Mouse (Mus musculus) megakaryocyte progenitor cell, adult 5-6 weeks (primary cell): ENCODE data around the gene Hoxb3. TPM values are rescaled to one million over a fixed set of nuclear protein-coding genes. Genes with fewer than 3 reads are reported as not detected.

Experiments
- ATAC-seq: replicated peaks from 2 replicates; pipeline ENCODE4 v1.8.0; 2016; ENCODE audit warnings: mild to moderate bottlenecking, moderate TSS enrichment, inconsistent platforms; ENCODE audit not compliant: poor library complexity
- total RNA-seq, 2 experiments: library from RNA; stranded (forward) in 1 of 2; stranded (reverse) in 1 of 2; fragments of 157-497, 149-512 nt in 1 of 2; fragments of 200-1000 nt in 1 of 2; gene quantifications; 2 replicates each; pipeline versions ENCODE4 v1.2.3 to v1.2.4; 2015 to 2017

Hoxb3 gene
- total RNA-seq (2015): 1.2 and 1.6 TPM in 2 replicates
- 0.83 and 1.3 TPM in 2 replicates for total RNA-seq (2017)

GRCm38 (mm10) chr11:96323154-96323553 is at the start of gene Hoxb3:
Gene Hoxb3, plus strand, starts transcription at chr11:96323326.
- ATAC-seq: no peak

GRCm38 (mm10) chr11:96274428-96274827 is 48.7 kb upstream of the Hoxb3 start:
- no peak for ATAC-seq

- ATAC-seq: no peak
These were observed 47.2 kb upstream of the Hoxb3 start for GRCm38 (mm10) chr11:96275896-96276295.

- no peak for ATAC-seq
These were observed 45.7 kb upstream of the Hoxb3 start for GRCm38 (mm10) chr11:96277151-96278044.

GRCm38 (mm10) chr11:96278324-96278723 is 44.8 kb upstream of the Hoxb3 start:
- no peak for ATAC-seq

GRCm38 (mm10) chr11:96278773-96279172 is 44.4 kb upstream of the Hoxb3 start:
- peak; percentile 88 for ATAC-seq

- ATAC-seq: no peak
These were observed 43.5 kb upstream of the Hoxb3 start for GRCm38 (mm10) chr11:96279421-96280233.

- no peak for ATAC-seq
These were observed 42.4 kb upstream of the Hoxb3 start for GRCm38 (mm10) chr11:96280399-96281378.

- ATAC-seq: no peak
These were observed 41.7 kb upstream of the Hoxb3 start for GRCm38 (mm10) chr11:96281396-96281795.

- ATAC-seq: no peak
These were observed 41.1 kb upstream of the Hoxb3 start, which contains the start of gene Hoxb8 for GRCm38 (mm10) chr11:96281855-96282570. Gene Hoxb8, plus strand, starts transcription at chr11:96281905.

- ATAC-seq: no peak
These were observed 40.2 kb upstream of the Hoxb3 start for GRCm38 (mm10) chr11:96282795-96283430.

GRCm38 (mm10) chr11:96284041-96284749 is 38.9 kb upstream of the Hoxb3 start:
- peak; percentile 54; the same call in 1 of the 2 replicates for ATAC-seq

GRCm38 (mm10) chr11:96284774-96285734 is 38.1 kb upstream of the Hoxb3 start:
- no peak for ATAC-seq

GRCm38 (mm10) chr11:96285771-96286738 is 37.1 kb upstream of the Hoxb3 start, which contains the start of gene Hoxb7:
Gene Hoxb7, plus strand, starts transcription at chr11:96286623.
- no peak for ATAC-seq

- no peak for ATAC-seq
These were observed 36.3 kb upstream of the Hoxb3 start for GRCm38 (mm10) chr11:96286739-96287385.

- no peak for ATAC-seq
These were observed 35.7 kb upstream of the Hoxb3 start for GRCm38 (mm10) chr11:96287411-96287810.
